Mouse (Mus musculus) myocyte (in vitro differentiated cells): ENCODE results near the gene Kcnq4.

ENCODE experiments used
- E2F4 ChIP-seq: IDR thresholded peaks from one replicate; pipeline ENCODE4 v1.6.1; 2011; ENCODE audit warnings: mild to moderate bottlenecking, control low read depth, moderate library complexity; ENCODE audit not compliant: insufficient read depth
- MAX ChIP-seq: IDR thresholded peaks from one replicate; pipeline ENCODE4 v1.6.1; 2011; ENCODE audit warnings: low read depth, mild to moderate bottlenecking, control low read depth
- MYOG ChIP-seq, 3 experiments: IDR thresholded peaks; one replicate each; pipeline ENCODE4 v1.6.1; 2011; ENCODE audit warnings: control low read depth in 2 of 3, low read depth in 2 of 3, mild to moderate bottlenecking in 2 of 3; ENCODE audit not compliant: insufficient read length in 2 of 3, control insufficient read depth in 1 of 3, insufficient read depth in 1 of 3
- POLR2A ChIP-seq: IDR thresholded peaks from one replicate; pipeline ENCODE4 v1.6.1; 2011; ENCODE audit warnings: low read depth, mild to moderate bottlenecking, control low read depth, moderate library complexity; ENCODE audit not compliant: insufficient read length
- POLR2AphosphoS2 ChIP-seq: IDR thresholded peaks from one replicate; pipeline ENCODE4 v1.6.1; 2011; ENCODE audit warnings: low read depth, control low read depth; ENCODE audit not compliant: insufficient read length
- REST ChIP-seq: IDR thresholded peaks from one replicate; pipeline ENCODE4 v1.6.1; 2011; ENCODE audit warnings: mild to moderate bottlenecking, control low read depth, moderate library complexity; ENCODE audit not compliant: insufficient read depth, insufficient read length
- SRF ChIP-seq: IDR thresholded peaks from one replicate; pipeline ENCODE4 v1.6.1; 2011; ENCODE audit warnings: low read depth; ENCODE audit not compliant: control insufficient read depth, insufficient read length
- TCF12 ChIP-seq: IDR thresholded peaks from one replicate; pipeline ENCODE4 v1.6.1; 2011; ENCODE audit warnings: mild to moderate bottlenecking, control low read depth; ENCODE audit not compliant: poor library complexity, insufficient read depth, severe bottlenecking
- USF1 ChIP-seq: IDR thresholded peaks from one replicate; pipeline ENCODE4 v1.6.1; 2011; ENCODE audit warnings: low read depth, mild to moderate bottlenecking, control low read depth, moderate library complexity

GRCm38 (mm10) chr4:120725516-120726090 lies 22.8 kb downstream of the Kcnq4 start:
- no peak for TF ChIP-seq E2F4
- TF ChIP-seq SRF: no peak
- no peak for TF ChIP-seq POLR2A
- TF ChIP-seq MYOG (IDR thresholded peaks at IDR 0.05; ENCODE audit: control insufficient read depth in 1 of 3, insufficient read depth in 1 of 3, insufficient read length in 2 of 3, low read depth in 2 of 3): no peak
- TF ChIP-seq POLR2AphosphoS2: no peak
- TF ChIP-seq USF1: no peak
- TF ChIP-seq REST: no peak
- TF ChIP-seq MAX: no peak
- TF ChIP-seq TCF12: no peak
